Mouse (Mus musculus) macrophage (primary cell): Measurements from ENCODE around the gene Rac1. TPM values are rescaled to one million over a fixed set of nuclear protein-coding genes. Genes with fewer than 3 reads are reported as not detected.
A peak's percentile ranks its signal among the peaks of the same experiment; 100 is the strongest.

ENCODE experiments used
- H3K27ac ChIP-seq: fragments of 350-480 bp; formaldehyde crosslinking; 2 replicates; pipeline ENCODE4 v1.9.0; 2021
- H3K36me3 ChIP-seq: fragments of 350-480 bp; formaldehyde crosslinking; 2 replicates; pipeline ENCODE4 v1.9.0; 2021; ENCODE audit errors: inconsistent target
- H3K4me3 ChIP-seq: fragments of 350-480 bp; formaldehyde crosslinking; 2 replicates; pipeline ENCODE4 v1.9.0; 2021; ENCODE audit errors: inconsistent target
- H3K79me2 ChIP-seq: fragments of 350-480 bp; formaldehyde crosslinking; 2 replicates; pipeline ENCODE4 v1.9.0; 2021; ENCODE audit errors: inconsistent target
- WGBS: methylation state at CpG from one replicate; pipeline ENCODE4 v1.1.7; 2026; ENCODE audit warnings: inconsistent platforms; ENCODE audit not compliant: missing documents; 5-methylcytosine and 5-hydroxymethylcytosine counted together
- polyA plus RNA-seq: library from polyadenylated mRNA; stranded (reverse); fragments of 250-400 nt; gene quantifications from 3 replicates; pipeline ENCODE4 v1.2.4, GENCODE M21; 2018; ENCODE audit warnings: inconsistent platforms

The Rac1 gene
- polyA plus RNA-seq, 1 experiment from 2014 or later: 538 TPM

- H3K4me3 ChIP-seq: no peak overlapping the region
- WGBS: 53% methylated on average over 10 of the region's 10 CpGs
- no peak overlapping the region for H3K27ac ChIP-seq
- H3K79me2 ChIP-seq: no peaks in the 10 kb centered on the region; the same call in 1 of the 2 replicates
- H3K36me3 ChIP-seq: no peaks in the 10 kb centered on the region
Measured at GRCm38 (mm10) chr5:143547866-143548265, 20.0 kb upstream of the Rac1 start.

- H3K27ac ChIP-seq: no peak overlapping the region
- no peaks in the 10 kb centered on the region for H3K36me3 ChIP-seq
- no peaks in the 10 kb centered on the region; the same call in 1 of the 2 replicates for H3K79me2 ChIP-seq
- WGBS: 3% methylated on average over 11 of the region's 11 CpGs
- H3K4me3 ChIP-seq: no peak overlapping the region
Measured at GRCm38 (mm10) chr5:143547384-143547783, 19.5 kb upstream of the Rac1 start.

- 92% methylated on average over 7 of the region's 8 CpGs for WGBS
- Histone ChIP-seq H3K79me2 (no peaks in the 10 kb centered on the region), H3K4me3 (no peak overlapping the region), H3K36me3 (no peaks in the 10 kb centered on the region), H3K27ac (no peak overlapping the region)
Measured at GRCm38 (mm10) chr5:143539111-143539510, 11.3 kb upstream of the Rac1 start.

- Histone ChIP-seq H3K27ac (no peak overlapping the region), H3K4me3 (no peak overlapping the region), H3K79me2 (no peaks in the 10 kb centered on the region), H3K36me3 (no peaks in the 10 kb centered on the region)
- 0% methylated on average over 2 of the region's 2 CpGs for WGBS
Measured at GRCm38 (mm10) chr5:143537022-143537421, 9.2 kb upstream of the Rac1 start.

GRCm38 (mm10) chr5:143534922-143535321 is 7.1 kb upstream of the Rac1 start:
- H3K36me3 ChIP-seq: no peaks in the 10 kb centered on the region
- 98% methylated on average over 4 of the region's 4 CpGs for WGBS
- no peak overlapping the region for H3K27ac ChIP-seq
- no peak overlapping the region for H3K4me3 ChIP-seq
- H3K79me2 ChIP-seq: no peaks in the 10 kb centered on the region

GRCm38 (mm10) chr5:143530715-143531114 is 2.9 kb upstream of the Rac1 start:
- 10% methylated on average over 7 of the region's 7 CpGs for WGBS
- no peak overlapping the region for H3K4me3 ChIP-seq
- H3K79me2 ChIP-seq: peaks cover 17% of the 10 kb centered on the region
- no peaks in the 10 kb centered on the region for H3K36me3 ChIP-seq
- peak overlapping the region; percentile 27 for H3K27ac ChIP-seq

- WGBS: 32% methylated on average over 7 of the region's 7 CpGs
Measured at GRCm38 (mm10) chr5:143528308-143528683, 460 bp upstream of the Rac1 start.

GRCm38 (mm10) chr5:143526698-143527331 is 1.0 kb downstream of the Rac1 start:
- 1% methylated on average over 28 of the region's 28 CpGs for WGBS
- no peaks in the 10 kb centered on the region for H3K36me3 ChIP-seq
- peak overlapping the region; percentile 84 for H3K4me3 ChIP-seq
- peak overlapping the region; percentile 81 for H3K27ac ChIP-seq
- H3K79me2 ChIP-seq: peaks cover 56% of the 10 kb centered on the region

More at GRCm38 (mm10) chr5:143528308-143528683, 460 bp upstream of the Rac1 start:
- Histone ChIP-seq H3K4me3 (peak overlapping the region; percentile 44), H3K36me3 (no peaks in the 10 kb centered on the region), H3K27ac (peak overlapping the region; percentile 69), H3K79me2 (peaks cover 41% of the 10 kb centered on the region)

GRCm38 (mm10) chr5:143525454-143526225 is 2.2 kb downstream of the Rac1 start:
- peak overlapping the region; percentile 84 for H3K4me3 ChIP-seq
- H3K36me3 ChIP-seq: no peaks in the 10 kb centered on the region
- H3K79me2 ChIP-seq: peaks cover 68% of the 10 kb centered on the region
- no peak overlapping the region for H3K27ac ChIP-seq
- 60% methylated on average over 6 of the region's 7 CpGs for WGBS

GRCm38 (mm10) chr5:143522882-143523281 is 5.0 kb downstream of the Rac1 start:
- 67% methylated on average over 3 of the region's 3 CpGs for WGBS
- Histone ChIP-seq H3K27ac (no peak overlapping the region), H3K4me3 (no peak overlapping the region), H3K79me2 (peaks cover 95% of the 10 kb centered on the region), H3K36me3 (no peaks in the 10 kb centered on the region)

- H3K36me3 ChIP-seq: peaks cover 16% of the 10 kb centered on the region
Measured at GRCm38 (mm10) chr5:143520415-143520814, 7.4 kb downstream of the Rac1 start.

GRCm38 (mm10) chr5:143518045-143518591 is 9.7 kb downstream of the Rac1 start:
- H3K36me3 ChIP-seq: peaks cover 39% of the 10 kb centered on the region
- no peak overlapping the region for H3K4me3 ChIP-seq
- peak overlapping the region; percentile 17; the same call in 1 of the 2 replicates for H3K27ac ChIP-seq
- WGBS: 30% methylated on average over 6 of the region's 6 CpGs
- peaks cover 100% of the 10 kb centered on the region for H3K79me2 ChIP-seq

More at GRCm38 (mm10) chr5:143520415-143520814, 7.4 kb downstream of the Rac1 start:
- whole genome bisulfite sequencing: 12% methylated on average over 2 of the region's 2 CpGs
- Histone ChIP-seq H3K27ac (peak overlapping the region; percentile 10), H3K4me3 (no peak overlapping the region), H3K79me2 (peaks cover 100% of the 10 kb centered on the region)

- Histone ChIP-seq H3K27ac (0 out of 2 replicates have a peak overlapping the region, but pooled peaks have one; percentile 17), H3K4me3 (no peak overlapping the region), H3K79me2 (peaks cover 100% of the 10 kb centered on the region), H3K36me3 (peaks cover 42% of the 10 kb centered on the region)
- 71% methylated on average over 6 of the region's 6 CpGs for WGBS
Measured at GRCm38 (mm10) chr5:143517436-143517835, 10.4 kb downstream of the Rac1 start.

GRCm38 (mm10) chr5:143517005-143517404 is 10.8 kb downstream of the Rac1 start:
- peaks cover 100% of the 10 kb centered on the region for H3K79me2 ChIP-seq
- H3K36me3 ChIP-seq: peaks cover 42% of the 10 kb centered on the region
- 89% methylated on average over 11 of the region's 11 CpGs for WGBS
- H3K4me3 ChIP-seq: no peak overlapping the region
- no peak overlapping the region for H3K27ac ChIP-seq

- WGBS: 98% methylated on average over 5 of the region's 5 CpGs
- H3K27ac ChIP-seq: no peak overlapping the region
- peaks cover 100% of the 10 kb centered on the region for H3K79me2 ChIP-seq
- H3K4me3 ChIP-seq: no peak overlapping the region
- peaks cover 42% of the 10 kb centered on the region for H3K36me3 ChIP-seq
Measured at GRCm38 (mm10) chr5:143514878-143515277, 13.0 kb downstream of the Rac1 start.
